Mouse (Mus musculus) right cerebral cortex, postnatal 10 days (tissue): ENCODE data around the gene Hs3st5.
"Not testable (repeated sequence)": the region's sequence is repeated elsewhere in the genome, so short reads cannot be mapped to it uniquely, and the experiment has no call there.

Source experiments
- DNase-seq, 2 experiments: peaks; one replicate each; pipeline ENCODE4 v3.0.0; 2021; ENCODE audit warnings: low spot score in 2 of 2

Gene Hs3st5

GRCm38 (mm10) chr10:36557673-36558072 lies 51.1 kb downstream of the Hs3st5 start:
- no peak for DNase-seq

GRCm38 (mm10) chr10:36558736-36559135 lies 52.1 kb downstream of the Hs3st5 start:
- DNase-seq: no peak

GRCm38 (mm10) chr10:36567258-36567657 lies 60.6 kb downstream of the Hs3st5 start:
- no peak for DNase-seq

GRCm38 (mm10) chr10:36572540-36572939 lies 65.9 kb downstream of the Hs3st5 start:
- DNase-seq: no peak

GRCm38 (mm10) chr10:36578375-36579145 lies 71.9 kb downstream of the Hs3st5 start:
- DNase-seq: no peak

- no peak for DNase-seq
These were observed 103.8 kb downstream of the Hs3st5 start for GRCm38 (mm10) chr10:36610400-36610799.

GRCm38 (mm10) chr10:36611415-36611814 lies 104.8 kb downstream of the Hs3st5 start:
- not testable (repeated sequence) for DNase-seq

GRCm38 (mm10) chr10:36623037-36623436 lies 116.4 kb downstream of the Hs3st5 start:
- DNase-seq: no peak

GRCm38 (mm10) chr10:36627952-36628351 lies 121.3 kb downstream of the Hs3st5 start:
- DNase-seq: no peak

- no peak for DNase-seq
These were observed 125.1 kb downstream of the Hs3st5 start for GRCm38 (mm10) chr10:36631746-36632145.

GRCm38 (mm10) chr10:36650653-36651052 lies 144.0 kb downstream of the Hs3st5 start:
- DNase-seq: no peak

- no peak for DNase-seq
These were observed 207.4 kb downstream of the Hs3st5 start for GRCm38 (mm10) chr10:36713974-36714373.

GRCm38 (mm10) chr10:36726239-36726638 lies 219.6 kb downstream of the Hs3st5 start:
- DNase-seq: no peak

GRCm38 (mm10) chr10:36729361-36730098 lies 222.9 kb downstream of the Hs3st5 start:
- peak in 1 of 2 experiments; percentile 27 for DNase-seq

GRCm38 (mm10) chr10:36739375-36739774 lies 232.8 kb downstream of the Hs3st5 start:
- no peak for DNase-seq

GRCm38 (mm10) chr10:36750021-36750420 lies 243.4 kb downstream of the Hs3st5 start:
- DNase-seq: no peak

GRCm38 (mm10) chr10:36754471-36754870 lies 247.9 kb downstream of the Hs3st5 start:
- no peak for DNase-seq

- DNase-seq: peak; percentile 41 to 49
These were observed 267.0 kb downstream of the Hs3st5 start for GRCm38 (mm10) chr10:36773595-36773994.

- DNase-seq: no peak
These were observed 268.3 kb downstream of the Hs3st5 start for GRCm38 (mm10) chr10:36774898-36775297.

- no peak for DNase-seq
These were observed 275.0 kb downstream of the Hs3st5 start for GRCm38 (mm10) chr10:36781641-36782040.

GRCm38 (mm10) chr10:36786970-36787369 lies 280.4 kb downstream of the Hs3st5 start:
- no peak for DNase-seq

GRCm38 (mm10) chr10:36791771-36792170 lies 285.2 kb downstream of the Hs3st5 start:
- no peak for DNase-seq

GRCm38 (mm10) chr10:36795311-36795710 lies 288.7 kb downstream of the Hs3st5 start:
- DNase-seq: no peak
